Mouse (Mus musculus) C3H10T1/2 (cell line): ENCODE data around the gene Gm10409. TPM values are rescaled to one million over a fixed set of nuclear protein-coding genes. Genes with fewer than 3 reads are reported as not detected.

Experiments
- polyA plus RNA-seq, 2 experiments: library from polyadenylated mRNA; unstranded; fragments of >200 nt; fragmentation: generic; extraction: Trizol; gene quantifications; one replicate each; pipeline ENCODE4 v1.2.1; 2012; ENCODE audit warnings: missing spikeins in 2 of 2

The Gm10409 gene
- polyA plus RNA-seq, result not detected

DNA sequence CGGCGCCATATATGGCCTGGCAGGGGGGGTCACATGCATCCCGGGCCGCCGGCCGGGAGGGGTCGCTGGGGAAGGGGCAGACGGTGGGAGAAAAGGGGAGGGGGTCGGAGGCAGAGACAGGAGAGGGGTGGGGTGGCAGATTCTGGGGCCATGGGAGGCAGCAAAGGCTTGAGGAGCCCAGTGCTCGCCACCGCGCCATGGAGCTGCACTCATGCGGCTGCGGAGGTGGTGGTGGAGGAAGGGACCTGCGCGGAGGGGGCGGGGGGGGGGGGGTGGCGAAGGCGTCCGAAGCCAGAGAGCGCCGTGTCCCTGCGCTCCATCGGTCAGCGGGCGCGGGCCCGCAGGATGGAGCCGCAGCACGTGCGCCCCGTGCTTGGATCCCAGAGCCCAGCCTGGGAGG lies at the start of gene Gm10409:
Gene Gm10409, plus strand, starts transcription at position 301 of the 400 bp plus-strand sequence.

DNA sequence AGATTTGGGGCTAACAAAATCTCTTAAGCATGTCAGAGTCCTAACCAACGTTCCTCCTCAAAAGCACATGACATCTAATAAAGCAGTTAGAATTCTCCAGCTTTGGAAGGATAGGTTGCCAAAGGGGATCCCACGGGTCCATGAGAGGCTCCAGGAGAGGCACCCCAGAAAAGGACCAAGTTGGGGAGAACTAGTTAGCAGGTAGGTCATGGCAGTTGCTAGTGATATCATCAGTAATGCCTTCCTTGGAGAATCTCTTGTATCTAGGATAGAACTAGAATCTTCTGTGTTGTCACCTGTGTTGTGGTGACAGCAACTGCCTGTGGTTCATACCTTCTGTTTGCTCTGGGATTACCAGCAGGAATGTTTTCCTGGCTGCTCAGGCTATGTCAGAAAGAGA lies 17.6 kb upstream of the Gm10409 start, which contains the start of gene Gm10413:
Gene Gm10413, plus strand, starts transcription at position 301 of the 400 bp plus-strand sequence.

DNA sequence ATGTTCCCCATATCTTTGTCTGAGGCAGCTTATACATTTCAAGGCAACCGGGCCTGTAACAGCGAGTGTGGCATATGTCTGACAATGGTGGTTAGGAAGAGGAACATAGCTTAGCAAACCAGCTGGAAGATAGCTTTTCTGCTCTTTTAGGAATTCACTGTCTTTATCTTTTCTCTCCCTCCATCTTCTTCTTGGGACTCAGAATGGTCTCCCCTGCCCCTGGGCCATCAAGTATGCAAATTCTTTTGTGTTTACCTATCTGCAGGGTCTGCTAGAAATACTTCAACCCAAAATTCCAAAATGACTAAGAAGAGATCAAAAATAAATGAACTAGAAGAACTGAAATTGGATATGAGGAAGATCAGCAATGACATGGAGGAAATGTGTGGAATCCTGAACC lies 15.4 kb downstream of the Gm10409 start, which contains the start of gene Gm3005:
Gene Gm3005, plus strand, starts transcription at position 301 of the 400 bp plus-strand sequence.

DNA sequence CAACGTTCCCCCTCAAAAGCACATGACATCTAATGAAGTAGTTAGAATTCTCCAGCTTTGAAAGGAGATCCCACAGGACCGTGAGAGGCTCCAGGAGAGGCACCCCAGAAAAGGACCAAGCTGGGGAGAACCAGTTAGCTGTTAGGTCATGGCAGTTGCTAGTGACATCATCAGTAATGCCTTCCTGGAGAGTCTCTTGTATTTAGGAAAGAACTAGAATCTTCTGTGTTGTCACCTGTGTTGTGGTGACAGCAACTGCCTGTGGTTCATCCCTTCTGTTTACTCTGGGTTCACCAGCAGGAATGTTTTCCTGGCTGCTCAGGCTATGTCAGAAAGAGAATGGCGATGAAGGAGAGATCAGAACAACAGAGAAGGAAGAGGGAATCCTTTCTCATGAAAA lies 36.7 kb downstream of the Gm10409 start, which contains the start of gene Gm10408:
Gene Gm10408, plus strand, starts transcription at position 301 of the 400 bp plus-strand sequence.

Other genes with a start within 250 kb of the Gm10409 start
- not detected for gene Gm5795, start 224.4 kb upstream of the Gm10409 start, polyA plus RNA-seq
- not detected for gene D830030K20Rik, start 204.1 kb upstream of the Gm10409 start, polyA plus RNA-seq
- gene Gm2956, start 80.0 kb upstream of the Gm10409 start, polyA plus RNA-seq, result not detected
- not detected for gene Gm10413, start 17.5 kb upstream of the Gm10409 start, polyA plus RNA-seq
- not detected for gene Gm3005, start 15.5 kb downstream of the Gm10409 start, polyA plus RNA-seq
- not detected for gene Gm10408, start 36.8 kb downstream of the Gm10409 start, polyA plus RNA-seq
- not detected for gene Gm3012, start 221.9 kb downstream of the Gm10409 start, polyA plus RNA-seq
- not detected for gene Gm3020, start 239.4 kb downstream of the Gm10409 start, polyA plus RNA-seq